Mouse (Mus musculus) cerebral cortex, adult 2 months (tissue): Measurements from ENCODE around the gene Smyd2.

Experiments used
- WGBS: fragments of 180-500 bp; shearing (Covaris S2); methylation state at CpG from one replicate; pipeline ENCODE4 v1.1.7; 2018; 5-methylcytosine and 5-hydroxymethylcytosine counted together

The Smyd2 gene

DNA sequence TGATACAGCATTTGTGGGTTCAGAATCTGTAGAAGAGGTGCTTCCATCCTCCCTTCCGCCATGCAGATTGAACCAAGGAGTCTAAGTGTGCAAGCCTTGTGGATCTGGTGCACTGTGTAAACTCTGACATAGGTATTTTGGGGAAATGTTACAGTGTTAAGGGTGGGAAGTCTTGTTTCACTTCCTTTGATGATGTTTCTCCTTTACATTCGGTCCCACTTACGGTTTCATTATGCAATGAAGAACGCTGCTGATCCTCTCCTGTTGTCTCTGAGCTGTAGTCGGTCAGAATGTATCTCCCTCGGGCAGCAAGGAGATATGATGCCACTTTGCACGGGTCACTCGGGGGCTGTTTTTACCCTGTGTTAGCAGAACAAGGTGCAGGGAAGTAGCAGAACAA lies 50.5 kb downstream of the Smyd2 start:
- 91% methylated on average over 8 of the region's 8 CpGs for WGBS

DNA sequence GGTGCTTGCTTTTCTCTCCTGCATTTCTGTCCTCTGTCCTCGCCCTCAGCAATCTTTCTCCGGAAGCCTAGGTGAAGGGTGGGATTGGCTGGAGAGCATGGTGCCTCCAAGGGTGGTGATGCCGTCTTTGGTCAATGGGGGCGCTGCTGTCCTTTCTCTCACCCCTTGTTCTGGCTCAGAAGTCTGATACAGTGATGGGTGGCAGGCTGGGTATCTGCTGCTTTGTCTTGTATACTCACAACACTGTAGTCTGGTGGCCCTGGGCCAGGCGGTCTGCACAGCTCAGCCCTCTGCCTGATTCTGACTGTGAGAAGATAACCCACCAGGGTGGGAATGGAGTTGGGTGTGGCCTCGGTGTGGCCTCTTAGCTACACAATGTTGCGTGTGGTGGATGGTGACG lies 51.6 kb downstream of the Smyd2 start:
- 88% methylated on average over 8 of the region's 8 CpGs for WGBS

DNA sequence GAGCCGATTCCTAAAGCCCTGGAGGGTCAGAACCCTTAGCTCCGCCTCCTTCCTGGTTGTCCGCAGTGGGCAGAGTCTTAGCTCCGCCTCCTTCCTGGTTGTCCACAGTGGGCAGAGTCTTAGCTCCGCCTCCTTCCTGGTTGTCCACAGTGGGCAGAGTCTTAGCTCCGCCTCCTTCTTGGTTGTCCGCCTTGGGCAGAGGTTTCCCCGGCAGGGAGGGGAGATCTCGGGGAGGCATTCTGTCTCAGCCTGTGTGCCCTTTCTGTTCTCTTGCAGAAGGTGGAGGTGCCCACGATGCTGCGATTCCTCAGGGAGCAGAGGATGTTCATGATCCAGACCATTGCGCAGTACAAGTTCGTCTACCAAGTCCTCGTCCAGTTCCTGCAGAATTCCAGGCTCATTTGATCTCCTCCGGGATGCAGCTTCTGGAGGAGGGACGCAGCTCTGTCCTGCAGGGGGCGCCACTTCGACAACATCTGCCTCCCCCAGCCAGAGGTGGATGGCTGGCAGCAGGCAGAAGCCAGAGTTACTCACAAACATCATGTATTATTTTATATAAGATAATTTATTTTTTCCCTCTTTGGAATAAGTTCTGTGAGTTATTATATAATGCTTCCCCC lies 52.4 kb downstream of the Smyd2 start:
- 89% methylated on average over 18 of the region's 18 CpGs for WGBS

DNA sequence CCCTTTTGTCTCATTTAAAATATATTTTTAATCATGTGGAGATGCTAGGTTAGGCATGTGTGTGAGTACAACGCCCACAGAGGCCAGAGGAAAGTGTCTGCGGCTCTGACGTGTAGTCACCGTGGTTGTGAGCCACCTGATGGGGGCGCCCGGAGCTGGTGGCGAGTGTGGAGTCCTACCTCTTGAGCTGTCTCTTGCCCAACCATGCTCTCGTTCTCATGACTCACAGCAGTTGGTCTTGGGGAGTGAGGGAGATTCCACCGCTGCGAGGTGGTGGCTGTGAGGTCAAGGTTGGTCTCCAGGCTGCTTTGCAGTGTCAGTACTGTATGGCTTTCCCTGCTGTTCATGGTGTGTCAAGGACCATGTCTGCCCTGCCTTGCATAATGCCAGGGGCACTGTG lies 54.1 kb downstream of the Smyd2 start:
- WGBS = 83% methylated on average over 10 of the region's 10 CpGs

DNA sequence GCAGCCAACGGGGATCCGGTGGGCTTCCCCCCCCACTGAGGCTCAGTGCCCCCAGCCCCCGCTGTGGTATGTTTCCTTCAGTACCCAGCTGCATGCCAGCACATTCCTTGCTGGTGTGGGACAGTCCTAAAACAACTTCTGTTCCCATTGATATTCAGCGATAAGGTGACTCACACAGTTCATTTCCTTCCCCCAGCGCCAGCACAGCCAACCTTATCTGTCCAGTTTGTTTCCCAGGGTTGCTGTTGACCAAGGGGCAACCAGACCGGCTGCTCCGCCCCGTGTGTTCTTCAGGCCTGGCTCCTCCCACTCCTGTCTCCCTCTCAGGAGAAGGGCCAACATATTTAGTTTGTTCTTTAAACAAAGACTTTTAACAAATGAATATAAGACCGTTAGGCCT lies 54.7 kb downstream of the Smyd2 start:
- WGBS = 60% methylated on average over 9 of the region's 9 CpGs

DNA sequence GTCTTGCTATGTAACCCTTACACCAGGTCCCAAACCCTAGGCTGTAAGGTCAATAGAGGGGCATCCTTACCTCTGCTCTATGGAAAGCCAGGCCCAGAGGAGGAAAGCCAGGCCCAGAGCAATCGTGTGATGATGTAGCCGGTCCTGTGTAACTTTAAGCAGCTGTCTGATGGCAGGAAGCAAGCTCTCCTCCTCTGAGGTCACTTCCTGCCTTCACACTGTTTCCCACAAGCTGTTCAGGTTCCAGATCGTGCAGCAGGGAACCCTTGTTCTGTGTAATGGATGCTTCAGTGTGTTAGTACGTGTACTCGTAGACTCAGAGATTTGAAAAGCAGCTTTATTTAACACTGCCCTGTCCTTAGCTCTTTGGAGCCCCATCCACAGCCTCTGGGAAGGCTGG lies 55.1 kb downstream of the Smyd2 start:
- 65% methylated on average over 5 of the region's 5 CpGs for WGBS

DNA sequence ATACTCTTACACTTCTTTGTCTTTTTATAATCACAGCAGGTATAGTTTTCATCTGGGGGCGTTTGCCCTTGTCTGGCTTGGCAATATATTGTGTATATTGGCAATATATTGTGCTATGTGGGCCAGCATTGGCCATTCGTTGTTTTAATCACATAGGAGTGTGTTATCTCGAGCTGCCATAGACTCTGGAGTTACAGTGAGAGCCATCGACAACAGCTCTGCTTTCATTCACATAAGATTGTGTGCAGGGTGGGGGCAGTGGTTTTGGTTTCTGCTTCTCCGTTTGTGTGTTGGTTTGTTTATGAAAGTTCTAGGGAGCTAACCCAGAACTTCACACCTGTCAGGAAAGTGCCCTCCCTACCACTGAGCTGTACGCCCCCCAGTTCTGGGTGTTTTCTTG lies 55.5 kb downstream of the Smyd2 start:
- 84% methylated on average over 6 of the region's 6 CpGs for WGBS

DNA sequence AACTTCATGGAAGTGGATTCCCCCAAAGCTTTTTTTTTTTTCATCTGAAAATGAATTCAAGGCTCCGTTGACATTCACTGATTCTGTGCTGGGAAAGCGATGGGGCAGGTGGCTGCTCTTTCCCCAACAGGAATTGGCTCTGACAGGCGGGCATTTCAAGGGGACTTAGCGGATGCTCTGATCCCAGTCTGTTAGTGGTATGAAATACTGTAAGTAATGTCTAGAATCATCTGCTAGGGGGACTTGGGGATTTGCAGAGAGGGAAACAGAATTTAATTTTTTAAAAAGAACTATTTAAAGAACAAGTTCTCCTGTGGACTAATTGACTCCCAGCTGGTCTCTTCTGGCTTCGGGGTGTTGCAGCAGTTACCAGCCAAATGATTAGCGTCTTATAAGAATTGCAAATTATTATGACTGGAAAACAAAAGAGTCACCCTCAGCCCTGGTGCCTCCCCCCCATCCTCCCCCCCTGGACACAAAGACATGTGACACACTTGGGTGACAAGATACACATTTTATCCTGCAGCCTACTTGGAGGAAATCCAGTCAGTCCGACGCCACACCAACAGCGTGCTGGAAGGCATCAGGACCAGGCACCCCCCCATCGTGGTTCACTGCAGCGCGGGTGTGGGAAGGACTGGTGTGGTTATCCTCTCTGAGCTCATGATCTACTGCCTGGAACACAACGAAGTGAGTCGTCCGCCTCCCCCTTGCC lies 57.2 kb downstream of the Smyd2 start:
- 40% methylated on average over 15 of the region's 15 CpGs for WGBS

DNA sequence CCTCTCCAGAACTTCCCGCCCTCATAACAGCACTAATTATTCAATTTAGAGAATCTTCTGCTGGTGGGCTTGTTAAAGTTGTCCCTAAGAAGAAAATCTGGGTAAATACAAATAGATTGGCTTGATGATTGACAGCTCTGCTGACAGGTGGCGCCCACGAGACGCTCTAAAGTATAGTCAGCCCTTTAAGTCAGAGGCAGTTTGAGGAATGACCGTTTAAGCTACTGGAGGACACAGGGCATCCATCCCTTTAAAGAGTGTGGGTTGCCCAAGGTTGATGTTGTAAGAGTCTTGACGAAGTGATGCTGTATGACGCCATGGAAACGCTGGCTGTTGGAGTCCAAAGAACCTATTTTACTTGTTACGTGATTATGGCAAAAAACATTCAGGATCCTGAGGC lies 57.9 kb downstream of the Smyd2 start:
- 60% methylated on average over 9 of the region's 9 CpGs for WGBS

DNA sequence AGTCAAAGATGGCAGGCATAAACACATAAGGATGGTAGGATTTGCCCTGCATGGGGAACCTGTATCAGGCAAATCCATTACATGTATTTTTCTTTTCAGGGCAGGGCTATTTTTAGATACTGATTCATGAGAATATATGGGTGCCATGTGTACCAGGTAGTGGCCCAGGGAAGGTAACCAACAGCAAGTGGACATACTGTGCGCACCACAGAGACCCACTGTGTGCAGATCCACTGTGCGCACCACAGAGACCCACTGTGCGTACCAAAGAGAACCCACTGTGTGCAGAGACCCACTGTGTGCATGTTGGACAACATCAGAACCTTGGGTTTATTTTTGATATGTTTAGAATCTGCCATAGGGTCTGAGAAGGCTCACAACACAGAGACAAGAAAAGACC lies 58.4 kb downstream of the Smyd2 start:
- WGBS = 96% methylated on average over 3 of the region's 3 CpGs

DNA sequence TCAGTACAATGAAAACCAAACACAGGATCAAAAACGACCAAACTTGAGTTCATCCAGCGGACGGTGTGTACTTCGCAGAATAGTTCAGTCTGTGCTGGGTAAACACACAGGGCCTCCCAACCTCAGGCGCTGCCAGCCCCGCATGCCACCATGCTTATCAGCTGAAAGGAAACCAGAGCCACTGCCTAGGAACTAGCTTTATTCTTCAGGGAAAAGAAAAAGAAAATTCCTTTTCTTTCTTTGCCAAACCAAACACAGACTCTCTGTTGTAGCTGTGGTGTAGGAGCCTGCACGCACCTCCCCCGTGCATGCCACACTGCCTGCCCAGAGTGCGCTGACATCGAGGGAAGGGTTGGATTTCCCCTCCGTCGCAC lies 61.2 kb downstream of the Smyd2 start:
- 69% methylated on average over 12 of the region's 12 CpGs for WGBS

DNA sequence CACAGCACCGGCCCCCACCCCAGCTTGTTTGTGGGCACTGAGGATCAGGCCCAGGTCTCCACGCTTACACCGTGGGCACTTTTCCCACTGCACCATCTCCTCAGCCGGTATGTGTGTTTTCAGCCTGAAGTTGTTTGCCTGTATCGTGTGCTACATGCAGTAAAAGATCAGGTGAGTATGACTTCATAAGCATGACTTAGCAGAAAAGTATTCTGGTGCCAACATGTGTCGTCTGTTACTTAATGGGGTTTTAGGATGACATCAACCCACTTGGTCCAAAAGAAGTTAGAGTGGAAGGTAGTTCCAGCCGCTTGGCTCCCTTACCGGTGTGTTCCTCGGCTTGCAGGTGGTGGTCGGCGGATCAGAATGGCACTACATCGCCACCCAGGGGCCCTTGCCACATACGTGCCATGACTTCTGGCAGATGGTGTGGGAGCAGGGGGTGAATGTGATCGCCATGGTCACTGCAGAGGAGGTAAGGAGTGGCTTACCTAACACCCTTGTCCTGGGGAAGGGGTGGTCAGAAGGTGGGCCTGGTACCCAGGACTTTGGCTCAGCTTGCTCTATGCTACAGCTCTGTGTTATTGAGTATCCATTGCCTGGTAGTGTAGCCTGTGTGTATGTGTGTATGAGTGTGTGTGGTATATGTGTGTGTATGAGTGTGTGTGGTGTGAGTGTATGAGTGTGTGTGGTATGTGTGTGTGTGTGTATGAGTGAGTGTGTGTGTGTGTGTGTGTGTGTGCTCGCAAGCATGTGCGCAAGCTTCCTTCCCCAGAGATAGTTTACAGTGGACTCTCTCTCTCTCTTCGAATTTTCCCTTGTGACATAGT lies 61.8 kb downstream of the Smyd2 start:
- 84% methylated on average over 17 of the region's 17 CpGs for WGBS

DNA sequence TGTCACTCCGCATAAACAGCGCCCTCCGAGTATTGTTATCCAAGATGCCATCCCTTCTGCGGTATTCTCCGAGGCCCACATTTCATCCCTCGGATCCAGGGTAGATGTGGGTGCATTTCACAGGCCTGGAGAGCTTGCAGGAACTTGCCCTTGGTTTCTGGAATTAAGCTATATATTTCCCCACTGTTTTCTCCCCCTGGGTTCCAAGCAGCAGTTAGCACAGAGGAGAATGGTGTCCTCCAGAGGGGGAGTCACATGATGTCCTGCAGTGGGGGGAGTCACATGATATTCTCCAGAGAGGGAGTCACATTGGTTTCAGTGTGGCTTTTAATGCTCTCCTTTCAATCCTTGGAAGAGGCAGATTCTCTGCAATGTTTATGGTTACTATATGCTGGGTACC lies 63.8 kb downstream of the Smyd2 start:
- WGBS = 73% methylated on average over 6 of the region's 6 CpGs

DNA sequence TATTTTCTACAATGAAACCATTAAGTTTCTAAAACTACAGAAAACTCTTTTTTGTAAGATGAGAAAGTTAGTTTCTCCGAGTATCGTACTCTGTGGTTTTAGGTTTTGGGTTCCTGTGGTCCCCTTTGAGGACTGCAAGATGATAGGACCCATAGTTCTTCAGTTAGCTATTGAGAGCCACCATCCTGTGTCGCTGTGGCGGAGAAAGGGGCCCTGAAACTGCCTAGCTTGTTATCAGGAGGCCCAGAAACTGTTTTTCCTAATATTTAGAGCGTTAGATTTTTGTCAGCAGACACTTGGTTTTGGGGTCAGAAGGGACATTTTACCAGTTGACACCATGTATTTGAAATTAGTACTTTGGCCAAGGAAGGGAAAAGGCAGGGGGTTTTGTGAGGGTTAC lies 66.4 kb downstream of the Smyd2 start:
- 97% methylated on average over 5 of the region's 5 CpGs for WGBS

DNA sequence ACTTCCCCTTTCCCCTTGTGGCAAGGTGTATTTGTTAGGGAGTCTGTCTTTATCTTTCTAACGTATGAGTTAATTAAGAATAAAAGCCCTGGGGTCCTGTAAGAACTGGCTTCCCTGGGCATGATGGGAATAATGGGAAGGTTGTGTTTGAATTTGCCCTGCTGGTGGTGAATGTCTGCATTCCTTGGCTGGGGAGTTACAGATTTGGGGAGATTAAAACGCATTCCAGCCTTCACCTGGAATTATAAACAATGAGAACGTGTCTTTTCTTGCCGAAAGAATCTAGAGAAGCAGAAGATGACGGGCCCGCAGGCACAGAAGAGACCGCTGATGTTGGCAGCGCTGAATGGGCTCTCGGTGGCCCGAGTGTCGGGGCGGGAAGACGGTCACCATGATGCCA lies 67.5 kb downstream of the Smyd2 start:
- WGBS = 94% methylated on average over 13 of the region's 13 CpGs

DNA sequence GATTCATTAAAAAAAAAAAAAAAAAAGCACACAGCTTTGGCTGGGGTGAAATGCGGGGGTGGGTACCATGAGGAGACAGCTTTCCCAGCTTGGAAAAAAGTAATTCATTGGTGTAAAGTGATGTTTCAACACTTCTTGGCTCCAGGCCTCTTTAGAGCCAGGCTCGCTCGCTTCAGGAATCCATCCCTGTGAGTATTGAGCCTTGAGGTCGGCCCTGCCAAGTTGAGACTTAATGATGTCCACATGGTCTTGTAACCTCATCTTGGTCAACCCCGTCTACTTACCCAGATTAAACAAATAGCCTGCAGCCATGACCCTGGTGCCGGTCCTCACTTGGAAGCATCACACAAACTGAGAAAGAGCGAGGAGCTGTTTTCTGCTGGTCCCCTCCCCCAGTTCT lies 69.7 kb downstream of the Smyd2 start:
- WGBS = 90% methylated on average over 7 of the region's 7 CpGs

DNA sequence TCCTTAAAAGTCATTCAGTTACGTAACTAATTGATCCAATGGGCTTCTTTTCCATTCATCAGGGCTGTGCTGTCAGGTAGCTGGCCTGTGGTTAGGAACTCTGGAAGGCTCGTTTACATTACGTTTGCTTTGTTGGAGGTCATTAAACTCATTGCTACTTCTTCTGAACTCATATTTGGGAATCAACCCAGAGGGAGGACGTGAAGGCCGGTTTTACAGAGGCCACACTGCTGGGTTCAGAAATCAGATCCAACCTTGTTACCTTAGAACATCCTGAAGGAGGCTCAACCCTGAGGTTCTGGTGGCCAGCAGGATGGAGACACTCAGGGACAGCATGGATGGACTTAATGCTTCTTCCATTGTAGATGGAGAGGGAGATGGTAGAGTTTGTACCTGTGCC lies 70.1 kb downstream of the Smyd2 start:
- WGBS = 86% methylated on average over 5 of the region's 5 CpGs

DNA sequence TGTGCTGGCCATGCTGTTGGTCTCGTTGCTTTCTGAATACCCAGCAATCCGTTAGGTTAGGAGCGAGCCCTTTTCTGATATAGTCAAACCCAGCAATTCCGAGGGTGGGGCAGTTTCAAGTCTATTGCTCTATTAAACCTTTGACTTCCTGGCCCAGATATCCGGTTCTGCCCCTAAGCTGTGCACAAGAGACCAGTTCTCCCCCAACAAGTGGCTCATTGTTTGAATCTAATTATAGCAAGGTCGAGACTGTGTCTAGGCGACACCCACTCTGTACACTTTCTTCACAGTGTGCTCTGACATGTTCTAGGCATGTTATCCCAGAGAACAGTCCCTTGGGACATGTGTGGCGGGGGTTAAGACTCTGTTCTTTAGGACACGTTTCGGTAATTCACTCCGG lies 72.6 kb downstream of the Smyd2 start:
- 77% methylated on average over 11 of the region's 11 CpGs for WGBS

DNA sequence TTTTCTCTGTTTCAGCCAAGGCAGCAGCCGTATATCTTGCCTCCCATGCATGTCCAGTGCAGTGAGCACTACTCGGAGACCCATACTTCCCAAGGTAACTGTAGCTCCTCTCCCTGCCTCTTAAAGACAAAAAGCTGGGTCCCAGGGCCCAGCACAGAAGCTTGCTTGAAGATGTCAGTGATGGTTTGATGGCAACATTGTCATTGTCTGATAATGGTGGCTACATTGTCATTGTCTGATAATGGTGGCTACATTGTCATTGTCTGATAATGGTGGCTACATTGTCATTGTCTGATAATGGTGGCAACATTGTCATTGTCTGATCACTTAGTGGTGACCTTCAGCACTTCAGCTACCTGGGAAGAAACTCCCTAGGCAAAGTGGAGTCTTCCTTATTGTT lies 75.8 kb downstream of the Smyd2 start:
- WGBS = 96% methylated on average over 2 of the region's 2 CpGs

DNA sequence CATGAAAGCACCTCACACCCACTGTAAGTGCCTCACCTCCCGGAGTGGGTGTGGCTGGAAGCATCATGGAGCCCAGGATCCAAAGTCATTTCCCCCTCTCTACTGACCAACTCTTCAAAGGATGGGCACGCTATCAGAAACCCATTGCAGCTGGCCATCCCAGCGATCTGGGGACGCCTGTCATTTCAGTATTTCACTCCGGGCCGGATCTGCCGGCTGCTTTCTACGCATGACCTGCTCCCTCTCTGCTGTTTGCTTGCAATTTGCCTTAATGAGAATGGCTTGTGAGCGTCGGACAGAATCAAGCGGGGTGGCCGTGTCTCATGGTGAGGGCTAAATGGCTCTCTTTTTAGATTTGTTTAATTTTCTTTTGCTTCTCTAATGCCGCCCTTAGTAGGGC lies 88.0 kb downstream of the Smyd2 start:
- WGBS = 67% methylated on average over 13 of the region's 13 CpGs

DNA sequence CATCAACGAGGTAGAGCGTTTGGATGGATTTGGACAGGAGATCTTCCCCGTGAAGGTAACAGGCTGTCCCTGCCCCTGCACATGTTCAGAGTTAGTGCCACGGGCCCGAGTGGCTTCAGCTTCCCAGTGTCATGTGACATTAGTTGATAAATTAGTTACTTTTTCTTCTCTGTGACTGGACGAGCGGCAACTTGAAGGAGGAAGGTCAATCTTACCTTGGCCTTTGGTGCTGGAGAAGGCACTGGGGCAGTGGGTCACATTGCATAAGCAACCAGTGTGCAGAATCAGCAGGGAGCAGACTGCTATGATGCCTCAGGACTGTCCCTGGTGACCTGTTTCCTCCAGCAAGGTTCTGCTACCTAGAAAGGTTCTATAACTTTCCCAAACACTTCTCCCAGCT lies 88.8 kb downstream of the Smyd2 start:
- WGBS = 89% methylated on average over 7 of the region's 7 CpGs

DNA sequence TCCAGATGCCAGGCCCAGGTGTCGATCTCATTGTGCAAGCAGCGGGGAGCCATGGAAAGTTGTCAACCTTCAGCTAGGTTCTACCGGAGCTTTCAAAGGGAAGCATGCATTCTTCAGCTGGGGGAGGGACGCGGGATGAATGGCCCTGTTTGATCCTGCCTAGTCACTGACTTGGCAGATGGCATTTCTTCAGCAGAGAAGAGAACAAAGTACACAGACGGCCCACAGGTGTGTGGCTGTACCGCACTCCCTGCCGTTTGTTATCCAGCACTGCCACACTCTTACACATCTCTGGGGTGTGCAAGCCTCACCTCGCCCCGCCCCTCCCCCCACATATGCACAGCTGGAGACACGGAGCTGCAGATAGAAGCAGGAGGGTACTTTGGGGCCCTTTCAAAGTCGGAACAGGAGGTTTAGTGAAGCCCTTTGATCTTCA lies 91.3 kb downstream of the Smyd2 start:
- 30% methylated on average over 12 of the region's 12 CpGs for WGBS
